Mouse (Mus musculus) right cerebral cortex, postnatal 10 days (tissue): ENCODE data around the gene Iglon5.

Source experiments
- DNase-seq, 2 experiments: peaks; one replicate each; pipeline ENCODE4 v3.0.0; 2021; ENCODE audit warnings: low spot score in 2 of 2

Gene Iglon5

GRCm38 (mm10) chr7:43427406-43427805, 62.5 kb downstream of the Iglon5 start, which contains the start of gene Lim2:
Gene Lim2, plus strand, starts transcription at chr7:43427670.
- no peak for DNase-seq

DNA sequence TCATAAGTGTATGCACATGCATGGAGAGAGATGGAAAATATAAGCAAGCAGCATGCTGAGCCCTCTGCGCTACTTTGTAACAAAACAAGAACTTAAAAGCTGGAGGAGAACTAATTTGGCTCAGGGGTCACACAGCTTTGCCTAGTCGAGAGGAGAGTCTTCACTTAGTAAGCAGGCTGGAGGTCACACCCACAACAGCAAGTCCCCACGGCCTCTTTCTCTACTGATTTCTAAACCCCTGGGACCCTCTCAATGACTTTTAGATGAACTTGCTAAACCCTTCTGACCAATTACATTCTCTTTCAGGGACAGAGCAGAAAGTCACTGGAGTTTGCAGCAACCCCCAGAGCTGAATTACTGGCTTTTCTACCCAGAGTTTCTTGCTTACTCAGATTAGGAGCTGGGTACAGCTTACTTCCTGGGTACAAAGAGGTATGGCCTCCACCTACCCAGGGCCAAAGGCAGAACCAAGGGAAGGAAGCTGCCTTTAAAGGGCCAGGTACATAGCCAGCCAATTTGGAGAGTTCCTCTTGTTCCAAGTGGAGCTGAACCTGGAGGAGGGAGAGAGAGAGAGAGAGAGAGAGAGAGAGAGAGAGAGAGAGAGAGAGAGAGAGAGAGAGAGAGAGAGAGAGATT, 65.8 kb downstream of the Iglon5 start:
- DNase-seq: no peak

- DNase-seq: peak; percentile 70 to 84
These were observed 66.8 kb downstream of the Iglon5 start for GRCm38 (mm10) chr7:43422995-43423617.
